Mouse (Mus musculus) adrenal gland (tissue): ENCODE measurements around the gene Utp11.

ENCODE experiments used
- intact Hi-C: fragments of 180-260 bp; cut with DNase I; formaldehyde crosslinking; loops from one replicate; pipeline ENCODE4 v1.15.1; 2025
- microRNA-seq, 2 experiments: library from miRNA; unstranded; fragments of <30 nt; microRNA quantifications; one replicate each; pipeline ENCODE4; 2019

Gene Utp11

GRCm38 (mm10) chr4:124643859-124644258, 49.5 kb downstream of the Utp11 start:
- intact Hi-C loops: no loop called here

- intact Hi-C loops: no loop called here
Measured at GRCm38 (mm10) chr4:124639715-124640114, 53.7 kb downstream of the Utp11 start.

- intact Hi-C loops: no loop called here
Measured at GRCm38 (mm10) chr4:124633281-124633680, 60.1 kb downstream of the Utp11 start.

GRCm38 (mm10) chr4:124632856-124633255, 60.5 kb downstream of the Utp11 start:
- intact Hi-C loops: no loop called here

- intact Hi-C loops: no loop called here
Measured at GRCm38 (mm10) chr4:124631456-124631855, 61.9 kb downstream of the Utp11 start.

Small RNA genes lying within 50 kb of the gene (microRNA-seq; reads per million reads assigned to microRNA genes)
- gene Gm24721: 0 reads per million in 2 experiments
- 0 reads per million in 2 experiments for gene Mir697
